Mouse (Mus musculus): ENCODE measurements around the gene Nnat.

DNA sequence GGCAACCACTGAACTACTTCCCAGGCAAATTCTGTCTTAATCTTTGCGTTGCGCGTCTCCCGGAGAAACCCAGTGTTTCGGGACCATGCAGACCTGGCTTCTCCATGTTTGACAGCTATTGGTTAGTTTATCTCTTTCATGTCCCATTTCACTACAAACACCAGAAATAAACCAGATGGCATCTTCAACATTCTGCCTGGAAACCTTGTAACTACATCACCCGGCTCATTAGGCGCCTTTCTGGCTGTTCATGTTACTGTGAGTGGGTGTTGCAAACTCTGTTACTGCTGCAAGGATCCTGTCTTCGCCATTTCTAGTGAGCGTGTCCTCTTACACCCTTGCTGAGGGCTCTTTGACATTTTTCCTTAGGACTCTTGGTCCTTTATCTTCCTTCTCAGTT is 47.0 kb upstream of the Nnat start:
- TF ChIP-seq CTCF (IDR thresholded peaks at IDR 0.05; ENCODE audit: insufficient read depth, low read length), result no peak
- TF ChIP-seq POLR2A (IDR thresholded peaks at IDR 0.05; ENCODE audit: borderline replicate concordance, extremely low read depth, low read depth, low read length), result no peak

All from lung, adult 2 months (tissue).